Mouse (Mus musculus): ENCODE measurements around the gene Gpx3. TPM values are rescaled to one million over a fixed set of nuclear protein-coding genes. Genes with fewer than 3 reads are reported as not detected.

The Gpx3 gene
- polyA plus RNA-seq, 1 experiment from 2014 or later, result 535 TPM

GRCm38 (mm10) chr11:54868445-54868844, 33.8 kb upstream of the Gpx3 start:
- WGBS, result 72% methylated on average over 2 of the region's 2 CpGs
- H3K27ac ChIP-seq (ENCODE audit: low read length), result no peak overlapping the region
- H3K4me1 ChIP-seq (ENCODE audit: insufficient read depth, low read depth, low read length), result no peaks in the 10 kb centered on the region
- H3K9me3 ChIP-seq (ENCODE audit: low read length), result no peaks in the 10 kb centered on the region
- peaks cover 13% of the 10 kb centered on the region for H3K36me3 ChIP-seq (ENCODE audit: insufficient read depth, low read length)
- no peak for TF ChIP-seq CTCF (IDR thresholded peaks at IDR 0.05)
- no peak for TF ChIP-seq EP300 (IDR thresholded peaks at IDR 0.05)
- H3K4me3 ChIP-seq (ENCODE audit: low read depth, low read length), result no peak overlapping the region
- no peak overlapping the region for H3K4me2 ChIP-seq (replicated peaks; ENCODE audit: low read depth, low read length)
- no peak overlapping the region for H3K9ac ChIP-seq (replicated peaks; ENCODE audit: low read depth)
- ATAC-seq (no peak), DNase-seq (ENCODE audit: low spot score) (no peak)
- no peaks in the 10 kb centered on the region for H3K27me3 ChIP-seq (replicated peaks; ENCODE audit: insufficient read depth, low read length)

GRCm38 (mm10) chr11:54869318-54869717, 32.9 kb upstream of the Gpx3 start:
- H3K27me3 ChIP-seq (replicated peaks; ENCODE audit: insufficient read depth, low read length), result no peaks in the 10 kb centered on the region
- peaks cover 18% of the 10 kb centered on the region for H3K36me3 ChIP-seq (ENCODE audit: insufficient read depth, low read length)
- 67% methylated on average over 3 of the region's 3 CpGs for WGBS
- H3K4me2 ChIP-seq (replicated peaks; ENCODE audit: low read depth, low read length), result no peak overlapping the region
- H3K9me3 ChIP-seq (ENCODE audit: low read length), result no peaks in the 10 kb centered on the region
- H3K9ac ChIP-seq (replicated peaks; ENCODE audit: low read depth), result no peak overlapping the region
- no peak overlapping the region for H3K4me3 ChIP-seq (ENCODE audit: low read depth, low read length)
- DNase-seq (ENCODE audit: low spot score) (no peak), ATAC-seq (no peak)
- H3K4me1 ChIP-seq (ENCODE audit: insufficient read depth, low read depth, low read length), result no peaks in the 10 kb centered on the region
- TF ChIP-seq CTCF (IDR thresholded peaks at IDR 0.05) (no peak), EP300 (IDR thresholded peaks at IDR 0.05) (no peak)
- no peak overlapping the region for H3K27ac ChIP-seq (ENCODE audit: low read length)

- no peak overlapping the region for H3K4me3 ChIP-seq (ENCODE audit: low read depth, low read length)
- H3K27me3 ChIP-seq (replicated peaks; ENCODE audit: insufficient read depth, low read length), result no peaks in the 10 kb centered on the region
- no peaks in the 10 kb centered on the region for H3K9me3 ChIP-seq (ENCODE audit: low read length)
- 70% methylated on average over 7 of the region's 7 CpGs for whole genome bisulfite sequencing
- TF ChIP-seq CTCF (IDR thresholded peaks at IDR 0.05), result no peak
- TF ChIP-seq EP300 (IDR thresholded peaks at IDR 0.05), result no peak
- DNase-seq (ENCODE audit: low spot score) (no peak), ATAC-seq (no peak)
- no peak overlapping the region for H3K4me2 ChIP-seq (replicated peaks; ENCODE audit: low read depth, low read length)
- no peaks in the 10 kb centered on the region for H3K4me1 ChIP-seq (ENCODE audit: insufficient read depth, low read depth, low read length)
- H3K36me3 ChIP-seq (ENCODE audit: insufficient read depth, low read length), result peaks cover 18% of the 10 kb centered on the region
- H3K9ac ChIP-seq (replicated peaks; ENCODE audit: low read depth), result no peak overlapping the region
- no peak overlapping the region for H3K27ac ChIP-seq (ENCODE audit: low read length)
These were observed 30.3 kb upstream of the Gpx3 start for GRCm38 (mm10) chr11:54871831-54872537.

- Histone ChIP-seq H3K9ac (replicated peaks; ENCODE audit: low read depth) (no peak overlapping the region), H3K4me2 (replicated peaks; ENCODE audit: low read depth, low read length) (no peak overlapping the region), H3K27ac (ENCODE audit: low read length) (no peak overlapping the region), H3K27me3 (replicated peaks; ENCODE audit: insufficient read depth, low read length) (no peaks in the 10 kb centered on the region), H3K4me1 (ENCODE audit: insufficient read depth, low read depth, low read length) (peaks cover 4% of the 10 kb centered on the region; the same call in 1 of the 2 replicates), H3K36me3 (ENCODE audit: insufficient read depth, low read length) (peaks cover 17% of the 10 kb centered on the region), H3K4me3 (ENCODE audit: low read depth, low read length) (no peak overlapping the region), H3K9me3 (ENCODE audit: low read length) (no peaks in the 10 kb centered on the region)
- no peak for ATAC-seq
- DNase-seq (ENCODE audit: low spot score), result no peak
- WGBS, result 83% methylated on average over 5 of the region's 5 CpGs
- TF ChIP-seq CTCF (IDR thresholded peaks at IDR 0.05), result no peak
- TF ChIP-seq EP300 (IDR thresholded peaks at IDR 0.05), result no peak
These were observed 26.2 kb upstream of the Gpx3 start for GRCm38 (mm10) chr11:54876031-54876430.

- 67% methylated on average over 6 of the region's 6 CpGs for WGBS
- H3K36me3 ChIP-seq (ENCODE audit: insufficient read depth, low read length), result 0 out of 2 replicates have a peak, but pooled peaks cover under 1% of the 10 kb centered on the region
- ATAC-seq (no peak), DNase-seq (ENCODE audit: low spot score) (no peak)
- no peak for TF ChIP-seq CTCF (IDR thresholded peaks at IDR 0.05)
- TF ChIP-seq EP300 (IDR thresholded peaks at IDR 0.05), result no peak
- H3K4me3 ChIP-seq (ENCODE audit: low read depth, low read length), result no peak overlapping the region
- peaks cover 6% of the 10 kb centered on the region; the same call in 1 of the 2 replicates for H3K4me1 ChIP-seq (ENCODE audit: insufficient read depth, low read depth, low read length)
- H3K27me3 ChIP-seq (replicated peaks; ENCODE audit: insufficient read depth, low read length), result no peaks in the 10 kb centered on the region
- H3K9me3 ChIP-seq (ENCODE audit: low read length), result no peaks in the 10 kb centered on the region
- H3K4me2 ChIP-seq (replicated peaks; ENCODE audit: low read depth, low read length), result no peak overlapping the region
- no peak overlapping the region for H3K27ac ChIP-seq (ENCODE audit: low read length)
- H3K9ac ChIP-seq (replicated peaks; ENCODE audit: low read depth), result no peak overlapping the region
These were observed 23.4 kb upstream of the Gpx3 start for GRCm38 (mm10) chr11:54878893-54879292.

- TF ChIP-seq CTCF (IDR thresholded peaks at IDR 0.05), result peak; percentile 91
- TF ChIP-seq EP300 (IDR thresholded peaks at IDR 0.05), result no peak
- Histone ChIP-seq H3K9me3 (ENCODE audit: low read length) (no peaks in the 10 kb centered on the region), H3K4me2 (replicated peaks; ENCODE audit: low read depth, low read length) (no peak overlapping the region), H3K9ac (replicated peaks; ENCODE audit: low read depth) (no peak overlapping the region), H3K4me1 (ENCODE audit: insufficient read depth, low read depth, low read length) (peaks cover 6% of the 10 kb centered on the region; the same call in 1 of the 2 replicates), H3K27ac (ENCODE audit: low read length) (peak overlapping the region; percentile 40; the same call in 1 of the 2 replicates), H3K27me3 (replicated peaks; ENCODE audit: insufficient read depth, low read length) (no peaks in the 10 kb centered on the region), H3K36me3 (ENCODE audit: insufficient read depth, low read length) (no peaks in the 10 kb centered on the region), H3K4me3 (ENCODE audit: low read depth, low read length) (no peak overlapping the region)
- DNase-seq (ENCODE audit: low spot score) (peak; percentile 90), ATAC-seq (peak; percentile 60)
- WGBS, result 15% methylated on average over 4 of the region's 4 CpGs
These were observed 22.8 kb upstream of the Gpx3 start for GRCm38 (mm10) chr11:54879434-54879833.
